Mouse (Mus musculus) midbrain, embryonic 15.5 days (tissue): ENCODE data around the gene Ago3. TPM values are rescaled to one million over a fixed set of nuclear protein-coding genes. Genes with fewer than 3 reads are reported as not detected.
A peak's percentile ranks its signal among the peaks of the same experiment; 100 is the strongest.

Experiments used
- ATAC-seq: fragments of 200-750 bp; cut with Nextera tagmentation; replicated peaks from 2 replicates; pipeline ENCODE4 v1.8.0; 2017; ENCODE audit warnings: moderate TSS enrichment
- H3K27ac ChIP-seq: fragments of 300-500 bp; sonication (generic); 2 replicates; pipeline ENCODE4 v1.5.1; 2015; ENCODE audit warnings: mild to moderate bottlenecking, inconsistent platforms
- H3K27me3 ChIP-seq: fragments of 300-500 bp; sonication (generic); replicated peaks from 2 replicates; pipeline ENCODE4 v1.6.1; 2015; ENCODE audit warnings: inconsistent platforms
- H3K36me3 ChIP-seq: fragments of 300-500 bp; sonication (generic); replicated peaks from 2 replicates; pipeline ENCODE4 v1.6.1; 2015; ENCODE audit warnings: inconsistent platforms
- H3K4me1 ChIP-seq: fragments of 300-500 bp; sonication (generic); 2 replicates; pipeline ENCODE4 v1.6.1; 2015; ENCODE audit warnings: inconsistent platforms
- H3K4me2 ChIP-seq: fragments of 300-500 bp; sonication (generic); 2 replicates; pipeline ENCODE4 v1.6.1; 2015; ENCODE audit warnings: inconsistent platforms, mild to moderate bottlenecking, moderate library complexity
- H3K4me3 ChIP-seq: fragments of 300-500 bp; sonication (generic); 2 replicates; pipeline ENCODE4 v1.5.1; 2015; ENCODE audit warnings: mild to moderate bottlenecking, inconsistent platforms
- H3K9ac ChIP-seq: fragments of 300-500 bp; sonication (generic); 2 replicates; pipeline ENCODE4 v1.6.1; 2015; ENCODE audit warnings: mild to moderate bottlenecking, inconsistent platforms
- H3K9me3 ChIP-seq: fragments of 300-500 bp; sonication (generic); 2 replicates; pipeline ENCODE4 v1.6.1; 2016; ENCODE audit warnings: inconsistent platforms
- WGBS: fragments of 180-500 bp; shearing (Covaris S2); methylation state at CpG from one replicate; pipeline ENCODE4 v1.1.7; 2015; ENCODE audit warnings: mixed read lengths; 5-methylcytosine and 5-hydroxymethylcytosine counted together
- polyA plus RNA-seq: library from polyadenylated mRNA; unstranded; fragments of >200 nt; fragmentation: Nextera tagmentation; extraction: Ambion mirVana; gene quantifications from 2 replicates; pipeline ENCODE4 v1.2.1, GENCODE M21; 2015

Gene Ago3
- polyA plus RNA-seq, 1 experiment from 2014 or later: 18.6 TPM

DNA sequence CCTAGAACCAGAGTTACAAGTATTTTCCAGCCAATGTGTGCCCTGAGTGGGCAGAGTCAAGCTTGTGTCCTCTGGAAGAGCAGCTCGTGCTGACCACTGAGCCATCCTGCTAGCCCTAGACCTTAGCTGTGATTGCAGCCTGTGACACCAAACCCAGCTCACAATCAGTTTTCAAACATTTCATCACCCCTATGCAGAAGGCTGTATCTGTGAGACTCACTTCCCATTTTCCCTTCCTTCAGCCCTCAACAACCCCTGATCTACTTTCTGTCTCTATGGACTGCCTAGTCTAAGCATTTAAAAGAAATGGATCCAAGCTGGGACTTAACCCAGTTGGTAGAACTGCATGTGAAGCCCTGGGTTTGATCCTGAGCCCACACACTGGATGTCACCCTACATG, 123.9 kb downstream of the Ago3 start:
- Histone ChIP-seq H3K27ac (no peak overlapping the region), H3K4me1 (peaks cover 12% of the 10 kb centered on the region), H3K4me2 (no peak overlapping the region), H3K9me3 (no peaks in the 10 kb centered on the region), H3K4me3 (no peak overlapping the region), H3K36me3 (no peaks in the 10 kb centered on the region), H3K27me3 (peaks cover 34% of the 10 kb centered on the region), H3K9ac (no peak overlapping the region)
- 94% methylated on average over 1 of the region's 1 CpGs for WGBS
- ATAC-seq: no peak

DNA sequence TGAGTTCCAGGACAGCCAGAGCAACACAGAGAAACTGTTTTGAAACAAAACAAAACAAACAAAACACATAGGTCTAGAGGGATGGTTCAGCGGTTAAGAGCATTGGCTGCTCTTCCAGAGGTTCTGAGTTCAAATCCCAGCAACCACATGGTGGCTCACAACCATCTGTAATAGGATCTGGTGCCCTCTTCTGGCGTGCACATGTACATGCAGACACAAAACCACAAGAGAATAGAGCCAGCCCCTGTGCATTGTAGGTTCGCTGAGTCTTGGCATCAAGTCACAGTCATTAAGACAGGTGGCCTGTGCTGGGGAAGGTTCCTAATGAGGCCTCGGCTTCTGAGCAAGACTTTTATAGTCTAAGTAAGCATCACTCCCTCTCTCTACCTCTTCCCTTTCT, 125.5 kb downstream of the Ago3 start:
- 57% methylated on average over 4 of the region's 4 CpGs for WGBS
- Histone ChIP-seq H3K9ac (no peak overlapping the region), H3K9me3 (no peaks in the 10 kb centered on the region), H3K4me3 (no peak overlapping the region), H3K27me3 (peaks cover 49% of the 10 kb centered on the region), H3K36me3 (no peaks in the 10 kb centered on the region), H3K4me2 (no peak overlapping the region), H3K4me1 (peaks cover 12% of the 10 kb centered on the region), H3K27ac (no peak overlapping the region)
- no peak for ATAC-seq

DNA sequence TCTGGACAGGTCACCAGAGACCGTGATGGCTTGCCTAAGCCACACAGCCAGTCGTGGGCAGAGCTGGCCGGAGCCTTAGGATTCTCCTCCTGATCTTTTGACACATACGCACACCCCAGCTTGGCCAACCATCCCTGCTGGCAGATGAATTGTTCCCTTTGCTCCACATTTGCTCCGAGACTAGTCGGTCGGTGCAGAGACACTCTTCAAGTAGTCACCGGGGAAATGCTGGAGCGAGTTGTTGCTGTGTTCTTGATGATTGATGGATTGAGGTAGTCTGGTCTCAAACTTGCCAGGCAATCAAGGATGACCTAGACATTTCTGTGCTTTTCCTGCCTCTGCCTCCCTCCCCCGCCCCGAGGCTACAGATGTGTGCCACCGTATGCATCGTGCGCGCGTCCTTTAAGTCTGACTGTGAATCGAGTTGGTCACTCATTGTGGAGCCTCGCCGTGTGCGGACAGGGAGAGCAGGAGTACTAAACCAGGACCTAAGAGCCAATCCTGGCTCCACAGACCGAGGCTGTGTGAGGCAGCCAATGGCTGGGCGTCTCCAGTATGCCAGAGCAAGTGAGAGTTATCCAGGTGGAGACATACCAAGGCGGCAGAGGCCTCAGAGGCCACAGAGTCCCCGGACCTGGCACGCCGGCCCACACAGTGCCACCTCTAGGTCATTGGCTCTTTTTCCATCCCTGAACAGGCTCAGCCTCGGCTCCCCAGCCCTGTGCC, 127.6 kb downstream of the Ago3 start:
- peak overlapping the region; percentile 42 for H3K4me2 ChIP-seq
- H3K27me3 ChIP-seq: peaks cover 64% of the 10 kb centered on the region
- no peak for ATAC-seq
- no peaks in the 10 kb centered on the region for H3K9me3 ChIP-seq
- H3K4me1 ChIP-seq: peaks cover 18% of the 10 kb centered on the region
- no peaks in the 10 kb centered on the region for H3K36me3 ChIP-seq
- 4% methylated on average over 27 of the region's 27 CpGs for WGBS
- H3K27ac ChIP-seq: no peak overlapping the region
- peak overlapping the region; percentile 16 for H3K4me3 ChIP-seq
- no peak overlapping the region for H3K9ac ChIP-seq

- H3K4me3 ChIP-seq: peak overlapping the region; percentile 16
- H3K4me1 ChIP-seq: peaks cover 23% of the 10 kb centered on the region
- WGBS: under 1% methylated on average over 49 of the region's 50 CpGs
- peak overlapping the region; percentile 42 for H3K4me2 ChIP-seq
- no peak overlapping the region for H3K27ac ChIP-seq
- H3K9me3 ChIP-seq: no peaks in the 10 kb centered on the region
- no peak for ATAC-seq
- no peaks in the 10 kb centered on the region for H3K36me3 ChIP-seq
- 0 out of 2 replicates have a peak overlapping the region, but pooled peaks have one; percentile 9 for H3K9ac ChIP-seq
- peaks cover 68% of the 10 kb centered on the region for H3K27me3 ChIP-seq
These were observed 128.3 kb downstream of the Ago3 start for GRCm38 (mm10) chr4:126300916-126301583.

GRCm38 (mm10) chr4:126296617-126297101, 132.7 kb downstream of the Ago3 start:
- peak overlapping the region; percentile 32 for H3K4me3 ChIP-seq
- ATAC-seq: peak; percentile 30; the same call in 1 of the 2 replicates
- 1% methylated on average over 34 of the region's 34 CpGs for WGBS

GRCm38 (mm10) chr4:126295937-126296336, 133.4 kb downstream of the Ago3 start:
- Histone ChIP-seq H3K4me1 (peaks cover 14% of the 10 kb centered on the region), H3K4me2 (no peak overlapping the region), H3K9me3 (no peaks in the 10 kb centered on the region), H3K27ac (no peak overlapping the region), H3K9ac (no peak overlapping the region), H3K4me3 (no peak overlapping the region), H3K27me3 (peaks cover 43% of the 10 kb centered on the region), H3K36me3 (no peaks in the 10 kb centered on the region)
- 41% methylated on average over 4 of the region's 4 CpGs for WGBS
- ATAC-seq: no peak

More at GRCm38 (mm10) chr4:126296617-126297101, 132.7 kb downstream of the Ago3 start:
- peak overlapping the region; percentile 62 for H3K4me2 ChIP-seq
- H3K36me3 ChIP-seq: no peaks in the 10 kb centered on the region
- H3K27me3 ChIP-seq: peaks cover 50% of the 10 kb centered on the region
- H3K27ac ChIP-seq: no peak overlapping the region
- H3K9ac ChIP-seq: peak overlapping the region; percentile 24
- no peaks in the 10 kb centered on the region for H3K9me3 ChIP-seq
- peaks cover 21% of the 10 kb centered on the region for H3K4me1 ChIP-seq

- H3K36me3 ChIP-seq: no peaks in the 10 kb centered on the region
- peaks cover 40% of the 10 kb centered on the region for H3K27me3 ChIP-seq
- WGBS: 70% methylated on average over 6 of the region's 6 CpGs
- no peak overlapping the region for H3K4me2 ChIP-seq
- H3K4me1 ChIP-seq: peaks cover 11% of the 10 kb centered on the region
- no peak overlapping the region for H3K9ac ChIP-seq
- no peak overlapping the region for H3K4me3 ChIP-seq
- no peak overlapping the region for H3K27ac ChIP-seq
- no peak for ATAC-seq
- no peaks in the 10 kb centered on the region for H3K9me3 ChIP-seq
These were observed 134.2 kb downstream of the Ago3 start for GRCm38 (mm10) chr4:126295152-126295551.

- ATAC-seq: no peak
- no peak overlapping the region for H3K4me3 ChIP-seq
- 21% methylated on average over 13 of the region's 13 CpGs for WGBS
- no peak overlapping the region for H3K27ac ChIP-seq
- H3K9me3 ChIP-seq: no peaks in the 10 kb centered on the region
- H3K27me3 ChIP-seq: peaks cover 39% of the 10 kb centered on the region
- peaks cover 5% of the 10 kb centered on the region for H3K4me1 ChIP-seq
- no peaks in the 10 kb centered on the region for H3K36me3 ChIP-seq
- H3K9ac ChIP-seq: no peak overlapping the region
- no peak overlapping the region for H3K4me2 ChIP-seq
These were observed 138.2 kb downstream of the Ago3 start for GRCm38 (mm10) chr4:126291196-126291595.

- Histone ChIP-seq H3K4me3 (no peak overlapping the region), H3K36me3 (no peaks in the 10 kb centered on the region), H3K9me3 (no peaks in the 10 kb centered on the region), H3K27me3 (peaks cover 44% of the 10 kb centered on the region), H3K4me1 (peaks cover 5% of the 10 kb centered on the region), H3K27ac (no peak overlapping the region), H3K4me2 (no peak overlapping the region), H3K9ac (no peak overlapping the region)
- no peak for ATAC-seq
- WGBS: 77% methylated on average over 8 of the region's 8 CpGs
These were observed 139.0 kb downstream of the Ago3 start for GRCm38 (mm10) chr4:126290314-126290713.

DNA sequence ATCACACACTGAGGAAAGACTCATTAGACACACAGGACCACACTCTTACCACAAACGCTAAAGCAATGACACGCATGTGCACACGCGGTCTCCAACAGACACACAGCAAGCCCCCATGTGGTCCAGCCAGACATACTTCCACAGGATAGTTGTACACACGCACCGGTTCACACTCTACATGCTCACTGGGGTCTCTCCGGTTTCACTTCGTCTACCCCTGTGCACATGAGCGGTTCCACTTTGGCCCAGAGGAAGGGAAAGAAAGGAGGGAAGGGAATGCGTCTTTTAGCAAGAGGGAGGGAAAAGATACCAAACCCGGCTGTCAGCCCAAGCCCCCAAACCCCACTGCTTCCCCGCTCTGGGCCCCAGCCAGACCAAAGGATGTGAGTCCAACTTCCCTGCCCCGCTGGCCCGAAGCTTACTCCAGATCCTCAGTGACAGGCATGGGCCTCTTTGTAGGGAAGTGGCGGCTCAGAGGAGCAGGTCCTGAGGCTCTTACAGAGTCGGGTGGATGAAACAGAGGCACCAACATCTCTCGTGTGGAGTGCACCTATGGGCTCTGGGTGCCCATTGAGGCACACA, 141.2 kb downstream of the Ago3 start:
- ATAC-seq: no peak
- Histone ChIP-seq H3K4me2 (no peak overlapping the region), H3K27me3 (peaks cover 50% of the 10 kb centered on the region), H3K4me1 (peaks cover 5% of the 10 kb centered on the region), H3K36me3 (no peaks in the 10 kb centered on the region), H3K27ac (no peak overlapping the region), H3K4me3 (no peak overlapping the region), H3K9me3 (no peaks in the 10 kb centered on the region), H3K9ac (no peak overlapping the region)
- WGBS: 36% methylated on average over 17 of the region's 17 CpGs

DNA sequence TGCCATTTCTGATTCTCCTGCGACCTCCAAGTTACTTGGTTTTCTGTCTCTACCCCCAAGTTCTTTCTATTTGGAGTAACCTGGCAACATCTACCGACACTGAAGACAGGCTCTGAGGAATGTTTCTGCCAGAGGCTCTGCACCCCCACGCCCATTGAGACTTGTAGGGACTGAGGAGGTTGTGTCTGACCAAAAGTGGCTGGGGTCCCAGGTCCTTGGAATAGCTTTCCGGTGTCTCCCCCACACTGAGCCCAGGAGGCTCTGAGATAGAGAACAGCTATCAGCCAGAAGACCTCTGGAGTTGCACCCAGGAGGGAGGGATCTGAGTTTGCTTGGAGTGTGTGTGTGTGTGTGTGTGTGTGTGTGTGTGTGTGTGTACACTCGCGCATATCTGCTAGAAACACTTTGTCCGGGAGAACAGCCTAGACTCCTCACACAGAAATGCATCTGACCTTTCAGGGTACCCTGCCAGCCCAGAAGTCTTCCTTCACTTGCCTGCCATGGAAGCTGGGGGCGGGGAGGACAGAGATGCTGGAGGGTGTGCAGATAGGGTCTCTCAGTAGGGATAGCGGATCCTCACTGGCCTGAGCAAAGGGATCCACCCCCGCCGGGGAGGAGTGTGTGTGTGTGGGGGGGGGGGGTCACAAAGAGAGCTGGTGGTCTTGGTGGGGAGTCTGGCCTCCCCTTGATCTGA, 141.9 kb downstream of the Ago3 start:
- Histone ChIP-seq H3K27me3 (peaks cover 50% of the 10 kb centered on the region), H3K9me3 (no peaks in the 10 kb centered on the region), H3K27ac (no peak overlapping the region), H3K36me3 (no peaks in the 10 kb centered on the region), H3K9ac (no peak overlapping the region), H3K4me2 (no peak overlapping the region), H3K4me1 (peaks cover 5% of the 10 kb centered on the region), H3K4me3 (no peak overlapping the region)
- no peak for ATAC-seq
- WGBS: 25% methylated on average over 11 of the region's 11 CpGs

DNA sequence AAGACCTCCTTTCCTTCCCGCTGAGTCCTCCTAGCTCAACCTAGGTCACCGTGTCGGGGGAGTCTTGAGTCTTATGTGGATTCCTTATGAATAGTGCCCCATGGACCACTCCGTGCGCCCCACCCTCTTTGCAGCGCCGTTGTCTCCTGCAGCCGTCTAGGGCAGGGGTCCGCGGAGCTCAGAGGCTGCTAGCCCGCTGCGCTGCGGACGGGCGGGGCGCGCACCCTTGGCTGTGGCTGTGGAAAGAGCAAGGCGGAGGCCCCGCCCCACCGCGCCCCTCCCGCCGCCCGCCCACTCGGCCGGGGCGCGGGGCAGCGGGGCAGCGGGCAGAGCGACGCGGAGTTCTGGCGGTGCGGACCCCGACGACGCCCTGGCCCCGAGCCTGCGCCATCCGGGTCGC, 142.9 kb downstream of the Ago3 start, which contains the start of gene Col8a2:
Col8a2 (plus strand) TSS at position 302 of the 400 bp plus-strand sequence.
- WGBS: 3% methylated on average over 40 of the region's 42 CpGs
- Histone ChIP-seq H3K9ac (no peak within 1 kb of the TSS), H3K27me3 (peaks cover 50% of the 10 kb centered on the region), H3K27ac (no peak within 1 kb of the TSS), H3K36me3 (no peaks in the 10 kb centered on the region), H3K9me3 (no peaks in the 10 kb centered on the region), H3K4me1 (peaks cover 5% of the 10 kb centered on the region), H3K4me2 (peak within 1 kb of the TSS; percentile 44), H3K4me3 (peak within 1 kb of the TSS; percentile 23)
- ATAC-seq: no peak
